Mouse (Mus musculus) left cerebral cortex, adult 8-10 months (tissue): ENCODE data around the gene Timm13. TPM values are rescaled to one million over a fixed set of nuclear protein-coding genes. Genes with fewer than 3 reads are reported as not detected.

ENCODE experiments used
- DNase-seq, 2 experiments: peaks; one replicate each; pipeline ENCODE4 v3.0.0; 2022; ENCODE audit warnings: low spot score in 2 of 2
- total RNA-seq, 4 experiments: library from RNA; stranded (reverse); gene quantifications; 2 replicates each; pipeline ENCODE4 v1.2.4; 2022

Gene Timm13
- 100 to 1,000 TPM; 106 to 147 (median 124) TPM for total RNA-seq

- DNase-seq = peak; percentile 97 to 99
These were observed at the start of gene Timm13 for GRCm38 (mm10) chr10:80900318-80901247. Gene Timm13, minus strand, starts transcription at chr10:80900969.

GRCm38 (mm10) chr10:80950314-80950713 is 49.5 kb upstream of the Timm13 start:
- no peak for DNase-seq

- no peak for DNase-seq
These were observed 48.3 kb upstream of the Timm13 start for GRCm38 (mm10) chr10:80949081-80949480.

GRCm38 (mm10) chr10:80948570-80948969 is 47.8 kb upstream of the Timm13 start:
- no peak for DNase-seq

- no peak for DNase-seq
These were observed 47.0 kb upstream of the Timm13 start for GRCm38 (mm10) chr10:80947802-80948201.

GRCm38 (mm10) chr10:80946684-80947437 is 46.1 kb upstream of the Timm13 start:
- DNase-seq = no peak

- DNase-seq = no peak
These were observed 43.5 kb upstream of the Timm13 start for GRCm38 (mm10) chr10:80944231-80944630.

- DNase-seq = no peak
These were observed 42.9 kb upstream of the Timm13 start for GRCm38 (mm10) chr10:80943701-80944100.

- DNase-seq = no peak
These were observed 42.1 kb upstream of the Timm13 start for GRCm38 (mm10) chr10:80942919-80943318.

GRCm38 (mm10) chr10:80940988-80941347 is 40.2 kb upstream of the Timm13 start:
- DNase-seq = no peak

GRCm38 (mm10) chr10:80940320-80940987 is 39.7 kb upstream of the Timm13 start:
- DNase-seq = no peak

- peak; percentile 70 to 85 for DNase-seq
These were observed 38.9 kb upstream of the Timm13 start for GRCm38 (mm10) chr10:80939671-80940070.

GRCm38 (mm10) chr10:80938831-80939550 is 38.2 kb upstream of the Timm13 start:
- no peak for DNase-seq

GRCm38 (mm10) chr10:80937646-80938045 is 36.9 kb upstream of the Timm13 start:
- DNase-seq = no peak

- no peak for DNase-seq
These were observed 36.0 kb upstream of the Timm13 start for GRCm38 (mm10) chr10:80936810-80937164.

GRCm38 (mm10) chr10:80936135-80936809 is 35.5 kb upstream of the Timm13 start:
- no peak for DNase-seq

GRCm38 (mm10) chr10:80935698-80936097 is 34.9 kb upstream of the Timm13 start:
- DNase-seq = no peak

GRCm38 (mm10) chr10:80935241-80935640 is 34.5 kb upstream of the Timm13 start:
- DNase-seq = no peak

- no peak for DNase-seq
These were observed 33.6 kb upstream of the Timm13 start for GRCm38 (mm10) chr10:80934136-80934985.
